Mouse (Mus musculus) cerebellum, adult (tissue): ENCODE data around the gene Gm12886.

Experiments
- ATAC-seq: cut with Nextera tagmentation; 2 replicates; pipeline ENCODE4 v1.9.2; 2017; ENCODE audit warnings: mild to moderate bottlenecking, moderate library complexity, mixed read lengths; ENCODE audit not compliant: insufficient number of reproducible peaks, low FRiP score, low TSS enrichment

Gm12886 gene

GRCm38 (mm10) chr4:121422999-121423398 lies at the start of gene Gm12886:
Gm12886 (minus strand) TSS chr4:121423099.
- no peak for ATAC-seq
